Mouse (Mus musculus) induced T-regulatory cell, adult 2 months (primary cell): ENCODE data around the gene Mrps23.

Source experiments
- DNase-seq: peaks from one replicate; pipeline ENCODE4 v3.0.0-alpha.2; 2012; ENCODE audit warnings: low read depth

Mrps23 gene

GRCm38 (mm10) chr11:88211824-88212582 is 7.8 kb downstream of the Mrps23 start:
- DNase-seq: no peak

DNA sequence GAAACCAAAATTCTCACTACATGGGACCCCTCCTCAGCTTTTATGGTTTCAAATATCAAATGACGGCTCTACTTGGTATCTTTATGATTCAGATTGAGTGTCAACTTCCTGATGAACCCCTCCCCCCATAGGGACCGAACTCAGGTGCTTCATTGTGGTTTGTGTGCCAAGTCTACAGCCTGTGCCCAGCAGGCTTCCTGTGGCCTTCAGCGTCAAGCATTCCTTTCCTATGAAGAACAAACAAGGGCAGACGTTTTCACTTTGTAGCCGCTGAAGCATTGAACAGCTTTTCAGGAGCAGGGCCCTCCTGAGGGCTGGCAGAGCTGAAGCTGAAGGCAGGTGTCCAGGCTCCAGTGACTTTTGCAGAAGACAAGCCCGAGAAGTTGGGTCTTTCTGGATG is 9.6 kb downstream of the Mrps23 start:
- DNase-seq: peak; percentile 53

GRCm38 (mm10) chr11:88214881-88215831 is 11.0 kb downstream of the Mrps23 start:
- DNase-seq: peak; percentile 48

GRCm38 (mm10) chr11:88216231-88216685 is 12.1 kb downstream of the Mrps23 start:
- peak; percentile 82 for DNase-seq

GRCm38 (mm10) chr11:88218155-88218554 is 14.0 kb downstream of the Mrps23 start:
- DNase-seq: no peak

DNA sequence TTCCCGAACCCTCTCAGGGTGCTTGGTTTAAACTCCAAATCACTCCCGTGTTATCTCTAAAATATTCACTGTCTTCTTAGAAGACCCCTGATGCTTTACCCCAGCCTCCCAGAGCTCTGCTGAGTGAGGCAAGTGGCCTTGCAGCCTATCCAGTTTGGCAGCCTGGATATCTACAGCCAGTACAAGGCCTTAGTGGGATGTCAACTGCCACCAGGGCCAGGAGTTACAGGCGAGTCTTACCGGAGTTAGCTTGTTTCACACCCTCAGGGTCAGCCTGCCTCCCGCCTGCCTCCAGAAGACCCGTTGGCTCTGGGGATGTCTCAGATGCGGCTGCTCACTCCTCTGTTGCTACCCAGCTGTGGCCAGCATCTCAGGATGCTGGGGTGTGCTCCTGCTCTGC is 14.4 kb downstream of the Mrps23 start:
- no peak for DNase-seq

DNA sequence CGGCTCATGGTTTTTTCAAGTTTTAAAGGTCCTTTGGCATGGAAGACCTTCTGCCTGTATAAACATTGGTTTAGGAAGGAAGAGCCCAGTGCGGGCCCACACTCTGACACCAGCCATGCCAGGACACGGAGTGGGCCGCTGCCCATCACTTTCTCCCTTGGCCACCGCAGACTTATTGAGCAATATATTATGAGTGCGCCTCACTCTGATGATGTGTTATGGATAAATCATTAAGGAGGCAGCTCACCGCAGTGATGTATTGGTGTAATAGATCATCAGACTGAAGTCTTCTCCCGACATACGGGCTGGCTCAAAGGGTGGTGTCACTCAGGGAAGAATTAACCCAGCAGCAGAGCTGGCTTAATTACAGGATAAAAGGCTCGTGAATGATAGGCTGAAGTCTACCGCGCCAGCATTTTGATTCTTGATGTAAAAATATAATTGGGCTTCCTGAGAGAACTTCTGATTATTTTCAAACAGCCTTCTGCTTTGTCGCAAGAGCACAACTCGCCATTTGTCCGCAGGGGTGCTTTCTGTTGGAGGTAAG is 17.8 kb downstream of the Mrps23 start:
- no peak for DNase-seq

DNA sequence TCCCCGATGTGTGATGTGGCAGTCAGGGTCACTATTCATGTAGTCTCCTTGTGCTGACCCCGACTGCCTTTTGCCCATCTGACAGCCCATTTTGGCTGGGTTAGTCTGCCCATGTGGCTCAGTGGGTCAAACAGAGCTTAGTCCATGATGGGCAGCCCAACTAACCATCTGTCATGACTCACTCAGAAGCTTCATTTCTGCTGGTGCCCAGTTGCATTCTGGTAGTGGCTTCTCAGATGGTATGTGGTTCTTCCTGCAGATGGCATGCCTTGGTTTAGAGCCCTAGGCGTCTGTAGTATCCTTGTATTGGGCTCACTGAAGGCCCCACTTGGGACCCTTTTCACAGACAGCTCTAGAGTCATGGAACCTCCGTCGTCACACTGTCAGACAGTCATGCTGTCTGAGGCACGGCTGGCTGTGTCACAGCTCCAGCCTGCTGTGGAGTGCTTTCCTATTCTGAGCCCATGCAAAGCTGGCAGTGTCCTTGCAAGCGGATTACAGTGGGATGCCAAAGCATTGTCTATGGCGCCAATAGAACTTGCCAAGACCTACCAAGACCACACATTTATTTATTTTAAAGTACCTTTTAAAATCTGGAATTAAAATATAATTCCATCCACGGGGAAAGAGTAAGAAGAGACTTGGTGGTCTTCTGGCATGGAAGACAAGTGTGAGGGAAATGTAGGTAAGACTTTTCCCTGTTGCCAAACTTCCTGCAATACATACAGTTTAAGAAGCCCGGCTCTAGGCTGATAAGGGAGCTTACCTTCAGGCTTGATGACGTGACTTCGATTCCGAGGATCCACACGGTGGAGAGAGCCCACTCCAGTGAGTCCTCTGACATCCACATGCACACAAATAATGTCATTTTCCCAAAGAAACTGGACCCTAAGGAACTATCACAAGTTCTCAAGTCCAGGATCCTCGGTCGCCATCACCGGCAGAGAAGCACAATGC is 23.1 kb downstream of the Mrps23 start:
- DNase-seq: no peak

GRCm38 (mm10) chr11:88231213-88231790 is 27.1 kb downstream of the Mrps23 start:
- no peak for DNase-seq

DNA sequence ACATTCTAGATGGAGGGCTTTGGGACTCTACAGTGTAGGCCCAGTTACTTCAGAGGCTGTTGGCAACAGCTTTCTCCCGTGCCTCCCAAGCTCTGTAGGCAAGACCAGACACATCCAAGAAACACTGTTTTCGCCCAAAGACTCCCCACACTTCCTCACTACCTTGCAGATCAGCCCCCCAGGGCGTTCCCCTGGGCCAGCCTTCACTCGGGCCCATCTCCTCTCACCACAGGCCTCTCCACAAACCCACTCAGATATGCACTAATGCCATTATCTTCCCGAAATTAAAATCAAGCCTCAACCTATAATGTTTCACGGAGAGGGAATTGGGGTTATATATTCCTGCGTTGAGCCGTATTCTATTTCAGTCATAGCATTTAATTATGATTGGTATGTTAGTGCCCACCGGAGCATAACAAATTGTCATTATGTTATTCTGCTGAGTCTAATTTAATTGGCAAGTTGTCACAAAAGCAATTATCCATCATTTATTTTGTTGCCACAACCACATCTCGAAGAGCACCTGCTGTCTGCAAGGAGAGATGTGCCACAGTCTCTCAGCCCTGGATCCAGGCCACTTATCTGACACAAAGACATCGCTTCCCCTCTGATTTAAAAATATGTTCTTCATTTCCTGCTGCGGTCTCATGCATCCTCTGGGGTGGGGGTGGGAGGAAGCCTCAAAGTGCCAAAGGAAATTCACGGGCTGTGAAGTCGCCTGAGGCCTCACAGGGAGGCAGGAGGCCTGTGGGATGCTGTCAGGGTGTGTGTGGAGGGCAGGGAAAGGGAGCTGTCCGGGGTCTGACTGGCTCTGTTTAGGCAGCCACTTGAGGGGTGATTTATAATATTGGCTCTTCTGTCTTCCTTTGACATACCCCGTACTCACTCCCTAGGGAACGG is 29.6 kb downstream of the Mrps23 start:
- DNase-seq: peak; percentile 74

DNA sequence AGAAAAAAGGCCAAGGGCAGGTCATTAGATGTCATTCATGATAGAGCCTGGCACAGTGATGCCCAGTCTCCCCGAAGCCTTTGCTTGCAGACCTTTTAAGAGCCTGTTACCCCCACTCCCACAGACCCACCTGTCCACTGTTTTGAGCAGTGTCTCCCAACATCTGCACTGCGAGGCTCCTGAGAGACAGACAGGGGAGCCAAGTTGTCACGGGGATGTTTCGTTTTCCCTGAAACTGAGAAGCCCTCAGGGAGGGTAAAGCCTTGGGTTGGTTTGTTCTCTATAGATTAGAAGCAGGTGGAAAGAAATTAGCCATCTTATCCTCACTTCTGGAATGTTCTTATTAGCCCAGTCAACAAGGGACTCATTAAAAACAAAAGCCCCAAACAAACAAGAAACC is 30.6 kb downstream of the Mrps23 start:
- DNase-seq: peak; percentile 15

GRCm38 (mm10) chr11:88235221-88236203 is 31.3 kb downstream of the Mrps23 start:
- DNase-seq: peak; percentile 27

DNA sequence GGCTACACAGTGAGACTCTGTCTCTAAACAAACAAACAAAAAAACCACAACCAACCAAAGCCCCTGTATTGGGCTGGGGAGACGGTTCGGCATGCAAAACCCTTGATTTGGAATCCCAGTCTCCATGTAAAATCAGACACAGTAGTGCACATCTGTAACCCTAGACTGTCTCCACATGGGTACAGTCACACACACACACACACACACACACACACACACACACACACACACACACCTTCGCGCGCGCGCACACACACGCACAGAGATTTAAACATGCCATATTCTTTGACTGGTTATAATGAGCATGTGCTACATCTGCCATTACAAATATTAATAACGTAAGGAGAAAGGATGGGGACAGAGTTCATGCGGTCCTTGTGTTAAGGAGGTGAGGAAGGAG is 36.1 kb downstream of the Mrps23 start:
- DNase-seq: no peak

GRCm38 (mm10) chr11:88240736-88241353 is 36.7 kb downstream of the Mrps23 start:
- DNase-seq: no peak

GRCm38 (mm10) chr11:88241468-88242301 is 37.5 kb downstream of the Mrps23 start:
- no peak for DNase-seq

GRCm38 (mm10) chr11:88245581-88246170 is 41.5 kb downstream of the Mrps23 start:
- DNase-seq: no peak

DNA sequence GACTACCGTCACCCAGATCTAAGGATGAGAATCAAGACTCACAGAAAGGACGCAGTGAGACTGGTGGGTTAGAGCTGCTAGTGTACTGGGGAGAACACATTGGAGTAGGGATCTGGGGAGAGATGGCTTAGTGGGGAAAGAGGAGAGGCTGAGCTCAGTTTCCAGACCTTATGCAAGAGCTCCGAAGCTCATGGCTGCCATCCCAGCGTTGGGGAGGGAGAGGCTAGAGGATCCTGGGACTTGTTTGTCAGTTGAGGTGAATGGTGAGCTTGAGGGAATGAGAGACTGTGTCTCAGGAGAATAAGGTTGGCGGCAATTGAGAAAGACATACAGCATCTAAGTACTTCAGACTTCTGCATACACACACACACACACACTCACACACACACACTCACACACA is 44.4 kb downstream of the Mrps23 start:
- no peak for DNase-seq
